Mouse (Mus musculus) layer of hippocampus, postnatal 10 days (tissue): ENCODE data around the gene Ulk3. TPM values are rescaled to one million over a fixed set of nuclear protein-coding genes. Genes with fewer than 3 reads are reported as not detected.

Experiments
- DNase-seq, 2 experiments: peaks; one replicate each; pipeline ENCODE4 v3.0.0; 2021; ENCODE audit warnings: low spot score in 2 of 2
- total RNA-seq, 2 experiments: library from RNA; stranded (reverse); gene quantifications; 2 replicates each; pipeline ENCODE4 v1.2.3; 2021

Ulk3 gene
- total RNA-seq, 2 experiments from 2014 or later = 26.3 to 27.0 TPM

- no peak for DNase-seq
Observed at GRCm38 (mm10) chr9:57613975-57614374, 24.7 kb downstream of the Ulk3 start.

GRCm38 (mm10) chr9:57614786-57615185 is 25.5 kb downstream of the Ulk3 start:
- DNase-seq = no peak

- peak in 1 of 2 experiments; percentile 58 for DNase-seq
Observed at GRCm38 (mm10) chr9:57617556-57618169, 28.4 kb downstream of the Ulk3 start.

GRCm38 (mm10) chr9:57618854-57619253 is 29.6 kb downstream of the Ulk3 start:
- no peak for DNase-seq

- DNase-seq = no peak
Observed at GRCm38 (mm10) chr9:57620674-57621073, 31.4 kb downstream of the Ulk3 start, which contains the start of gene Lman1l. Gene Lman1l (minus strand): TSS chr9:57620774.

GRCm38 (mm10) chr9:57624295-57624694 is 35.0 kb downstream of the Ulk3 start:
- DNase-seq = no peak

- DNase-seq = no peak
Observed at GRCm38 (mm10) chr9:57625674-57626500, 36.6 kb downstream of the Ulk3 start.

GRCm38 (mm10) chr9:57627191-57627590 is 37.9 kb downstream of the Ulk3 start:
- DNase-seq = no peak

GRCm38 (mm10) chr9:57627892-57628291 is 38.6 kb downstream of the Ulk3 start:
- no peak for DNase-seq

- no peak for DNase-seq
Observed at GRCm38 (mm10) chr9:57628717-57629116, 39.5 kb downstream of the Ulk3 start.

GRCm38 (mm10) chr9:57629118-57629874 is 40.0 kb downstream of the Ulk3 start:
- peak; percentile 90 to 92 for DNase-seq

GRCm38 (mm10) chr9:57633481-57634024 is 44.3 kb downstream of the Ulk3 start:
- DNase-seq = peak in 1 of 2 experiments; percentile 50

GRCm38 (mm10) chr9:57637272-57637671 is 48.0 kb downstream of the Ulk3 start:
- DNase-seq = no peak

GRCm38 (mm10) chr9:57637741-57638322 is 48.6 kb downstream of the Ulk3 start:
- DNase-seq = peak; percentile 58 to 61

- DNase-seq = no peak
Observed at GRCm38 (mm10) chr9:57638651-57639459, 49.6 kb downstream of the Ulk3 start.

GRCm38 (mm10) chr9:57639661-57640328 is 50.5 kb downstream of the Ulk3 start:
- no peak for DNase-seq

- DNase-seq = no peak
Observed at GRCm38 (mm10) chr9:57640384-57640783, 51.1 kb downstream of the Ulk3 start.

- no peak for DNase-seq
Observed at GRCm38 (mm10) chr9:57641022-57641421, 51.8 kb downstream of the Ulk3 start.

- no peak for DNase-seq
Observed at GRCm38 (mm10) chr9:57641775-57642550, 52.7 kb downstream of the Ulk3 start.
